Mouse (Mus musculus): ENCODE measurements around the gene Mkrn1. TPM values are rescaled to one million over a fixed set of nuclear protein-coding genes. Genes with fewer than 3 reads are reported as not detected.

Gene Mkrn1
- polyA plus RNA-seq, 1 experiment from 2014 or later = 154 TPM

- no peak overlapping the region for H3K4me3 ChIP-seq (ENCODE audit: low read depth, low read length)
- ATAC-seq (no peak), DNase-seq (no peak)
- no peaks in the 10 kb centered on the region for H3K27me3 ChIP-seq (ENCODE audit: insufficient read depth, low read length)
- H3K4me2 ChIP-seq (ENCODE audit: low read depth, low read length) = no peak overlapping the region
- H3K9me3 ChIP-seq (ENCODE audit: low read length) = no peaks in the 10 kb centered on the region
- no peaks in the 10 kb centered on the region for H3K36me3 ChIP-seq (replicated peaks; ENCODE audit: insufficient read depth, low read length)
- no peak overlapping the region for H3K9ac ChIP-seq (replicated peaks)
- no peak overlapping the region for H3K27ac ChIP-seq (ENCODE audit: low read depth)
- TF ChIP-seq EP300 (IDR thresholded peaks at IDR 0.05; ENCODE audit: low read depth) = no peak
- TF ChIP-seq CTCF (IDR thresholded peaks at IDR 0.05; ENCODE audit: low read depth) = no peak
- peaks cover 28% of the 10 kb centered on the region for H3K4me1 ChIP-seq (ENCODE audit: insufficient read depth)
Measured at GRCm38 (mm10) chr6:39433701-39434100, 13.4 kb upstream of the Mkrn1 start.

DNA sequence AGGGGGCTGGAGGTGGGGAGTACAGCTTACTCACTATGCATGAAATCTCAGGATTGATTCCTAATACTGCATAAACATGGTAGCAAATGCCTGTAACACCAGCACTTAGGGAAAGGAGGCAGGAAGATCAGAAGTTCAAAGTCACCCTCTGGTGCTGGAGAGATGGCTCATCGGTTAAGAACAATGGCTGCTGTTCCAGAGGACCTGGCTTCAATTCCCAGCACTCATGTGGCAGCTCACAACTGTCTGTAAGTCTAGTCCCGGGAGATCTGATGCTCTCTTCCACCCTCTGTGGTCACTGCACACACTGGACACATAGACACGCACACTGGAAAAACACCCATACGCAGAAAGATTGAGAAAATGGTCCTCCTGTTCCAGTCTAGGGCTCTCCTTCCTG is 12.9 kb upstream of the Mkrn1 start:
- WGBS (ENCODE audit: insufficient replicate concordance) = 81% methylated on average over 4 of the region's 4 CpGs
- Histone ChIP-seq H3K27me3 (ENCODE audit: insufficient read depth, low read length) (no peaks in the 10 kb centered on the region), H3K27ac (ENCODE audit: low read depth) (no peak overlapping the region), H3K4me1 (ENCODE audit: insufficient read depth) (peaks cover 28% of the 10 kb centered on the region), H3K4me3 (ENCODE audit: low read depth, low read length) (no peak overlapping the region), H3K4me2 (ENCODE audit: low read depth, low read length) (no peak overlapping the region), H3K9ac (replicated peaks) (no peak overlapping the region), H3K36me3 (replicated peaks; ENCODE audit: insufficient read depth, low read length) (no peaks in the 10 kb centered on the region), H3K9me3 (ENCODE audit: low read length) (no peaks in the 10 kb centered on the region)
- TF ChIP-seq EP300 (IDR thresholded peaks at IDR 0.05; ENCODE audit: low read depth) (no peak), CTCF (IDR thresholded peaks at IDR 0.05; ENCODE audit: low read depth) (no peak)
- ATAC-seq (no peak), DNase-seq (no peak)

- no peak overlapping the region for H3K9ac ChIP-seq (replicated peaks)
- no peaks in the 10 kb centered on the region for H3K36me3 ChIP-seq (replicated peaks; ENCODE audit: insufficient read depth, low read length)
- H3K27me3 ChIP-seq (ENCODE audit: insufficient read depth, low read length) = no peaks in the 10 kb centered on the region
- no peak for DNase-seq
- no peak overlapping the region for H3K4me3 ChIP-seq (ENCODE audit: low read depth, low read length)
- ATAC-seq = no peak
- TF ChIP-seq CTCF (IDR thresholded peaks at IDR 0.05; ENCODE audit: low read depth) (no peak), EP300 (IDR thresholded peaks at IDR 0.05; ENCODE audit: low read depth) (peak; percentile 30; the same call in 1 of the 2 replicates)
- H3K27ac ChIP-seq (ENCODE audit: low read depth) = peak overlapping the region; percentile 86
- H3K9me3 ChIP-seq (ENCODE audit: low read length) = no peaks in the 10 kb centered on the region
- H3K4me2 ChIP-seq (ENCODE audit: low read depth, low read length) = no peak overlapping the region
- H3K4me1 ChIP-seq (ENCODE audit: insufficient read depth) = peaks cover 30% of the 10 kb centered on the region
- 60% methylated on average over 11 of the region's 11 CpGs for WGBS (ENCODE audit: insufficient replicate concordance)
Measured at GRCm38 (mm10) chr6:39430722-39431121, 10.5 kb upstream of the Mkrn1 start.

- Histone ChIP-seq H3K9me3 (ENCODE audit: low read length) (no peaks in the 10 kb centered on the region), H3K4me1 (ENCODE audit: insufficient read depth) (peaks cover 26% of the 10 kb centered on the region), H3K4me2 (ENCODE audit: low read depth, low read length) (peak overlapping the region; percentile 51), H3K4me3 (ENCODE audit: low read depth, low read length) (no peak overlapping the region), H3K27ac (ENCODE audit: low read depth) (peak overlapping the region; percentile 86), H3K36me3 (replicated peaks; ENCODE audit: insufficient read depth, low read length) (no peaks in the 10 kb centered on the region), H3K27me3 (ENCODE audit: insufficient read depth, low read length) (no peaks in the 10 kb centered on the region), H3K9ac (replicated peaks) (peak overlapping the region; percentile 38; the same call in 1 of the 2 replicates)
- TF ChIP-seq CTCF (IDR thresholded peaks at IDR 0.05; ENCODE audit: low read depth) = no peak
- peak; percentile 98 for TF ChIP-seq EP300 (IDR thresholded peaks at IDR 0.05; ENCODE audit: low read depth)
- ATAC-seq (peak; percentile 84), DNase-seq (peak; percentile 34)
- WGBS (ENCODE audit: insufficient replicate concordance) = 54% methylated on average over 6 of the region's 6 CpGs
Measured at GRCm38 (mm10) chr6:39429007-39429788, 8.9 kb upstream of the Mkrn1 start.

DNA sequence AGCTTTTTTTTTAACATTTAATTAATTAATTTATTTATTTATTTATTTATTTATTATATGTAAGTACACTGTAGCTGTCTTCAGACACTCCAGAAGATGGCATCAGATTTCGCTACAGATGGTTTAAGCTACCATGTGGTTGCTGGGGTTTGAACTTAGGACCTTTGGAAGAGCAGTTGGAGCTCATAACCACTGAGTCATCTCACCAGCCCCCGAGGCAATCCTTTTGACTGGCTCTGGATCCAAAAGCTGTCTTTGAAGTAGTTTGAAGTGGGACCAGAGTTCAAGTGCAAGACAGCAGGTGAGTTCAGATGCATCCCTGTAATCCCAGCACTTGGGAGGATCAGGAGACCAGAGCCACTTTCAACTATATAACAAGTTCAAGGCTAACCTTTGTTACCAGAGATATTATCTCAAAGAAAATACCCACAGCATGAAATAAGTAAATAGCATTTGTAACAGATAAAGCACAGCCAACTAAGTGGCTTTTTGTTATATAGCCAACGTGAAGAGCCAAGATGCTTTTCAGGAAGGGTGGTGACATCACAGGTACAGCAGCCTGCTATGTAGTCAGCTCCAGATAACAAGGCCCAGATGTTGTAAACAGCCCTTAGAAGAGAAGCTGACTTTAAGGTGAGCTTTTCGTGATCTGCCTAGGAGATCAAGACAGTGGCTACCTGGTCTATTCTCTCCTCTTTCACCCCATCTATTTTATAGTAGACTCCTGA is 7.2 kb upstream of the Mkrn1 start:
- no peak for DNase-seq
- no peak overlapping the region for H3K9ac ChIP-seq (replicated peaks)
- no peaks in the 10 kb centered on the region for H3K27me3 ChIP-seq (ENCODE audit: insufficient read depth, low read length)
- H3K4me2 ChIP-seq (ENCODE audit: low read depth, low read length) = 0 out of 2 replicates have a peak overlapping the region, but pooled peaks have one; percentile 51
- TF ChIP-seq EP300 (IDR thresholded peaks at IDR 0.05; ENCODE audit: low read depth) (peak; percentile 57), CTCF (IDR thresholded peaks at IDR 0.05; ENCODE audit: low read depth) (no peak)
- H3K27ac ChIP-seq (ENCODE audit: low read depth) = peak overlapping the region; percentile 86
- ATAC-seq = 0 out of 2 replicates have a peak, but pooled peaks have one; percentile 12
- H3K4me1 ChIP-seq (ENCODE audit: insufficient read depth) = peaks cover 30% of the 10 kb centered on the region
- H3K9me3 ChIP-seq (ENCODE audit: low read length) = no peaks in the 10 kb centered on the region
- H3K4me3 ChIP-seq (ENCODE audit: low read depth, low read length) = no peak overlapping the region
- WGBS (ENCODE audit: insufficient replicate concordance) = 68% methylated on average over 4 of the region's 4 CpGs
- H3K36me3 ChIP-seq (replicated peaks; ENCODE audit: insufficient read depth, low read length) = no peaks in the 10 kb centered on the region

GRCm38 (mm10) chr6:39426725-39427124 is 6.5 kb upstream of the Mkrn1 start:
- Histone ChIP-seq H3K9ac (replicated peaks) (no peak overlapping the region), H3K4me1 (ENCODE audit: insufficient read depth) (peaks cover 30% of the 10 kb centered on the region), H3K36me3 (replicated peaks; ENCODE audit: insufficient read depth, low read length) (no peaks in the 10 kb centered on the region), H3K4me3 (ENCODE audit: low read depth, low read length) (no peak overlapping the region), H3K27me3 (ENCODE audit: insufficient read depth, low read length) (no peaks in the 10 kb centered on the region), H3K27ac (ENCODE audit: low read depth) (peak overlapping the region; percentile 48; the same call in 1 of the 2 replicates), H3K4me2 (ENCODE audit: low read depth, low read length) (no peak overlapping the region), H3K9me3 (ENCODE audit: low read length) (no peaks in the 10 kb centered on the region)
- ATAC-seq (no peak), DNase-seq (no peak)
- 65% methylated on average over 4 of the region's 4 CpGs for WGBS (ENCODE audit: insufficient replicate concordance)
- TF ChIP-seq EP300 (IDR thresholded peaks at IDR 0.05; ENCODE audit: low read depth) (no peak), CTCF (IDR thresholded peaks at IDR 0.05; ENCODE audit: low read depth) (no peak)
